Mouse (Mus musculus) G1E (cell line): Measurements from ENCODE around the gene Catsper2.

Experiments used
- CTCF ChIP-seq: IDR thresholded peaks from 2 replicates; pipeline ENCODE4 v1.5.1; 2012; ENCODE audit warnings: low read depth, low read length, inconsistent platforms, mixed read lengths
- TAL1 ChIP-seq: conservative IDR thresholded peaks from 2 replicates; pipeline ENCODE4 v1.6.1; 2012; ENCODE audit warnings: low read depth, low read length, inconsistent platforms, mixed read lengths

GRCm38 (mm10) chr2:121439746-121440145 is 26.2 kb upstream of the Catsper2 start:
- no peak for TF ChIP-seq CTCF
- no peak for TF ChIP-seq TAL1
